In genomic region chr5:142537286-142537685, GRCm38 (mm10) we compare ENCODE assay signal across 19 mouse cellular contexts. TPM values are rescaled to one million over a fixed set of nuclear protein-coding genes. Genes with fewer than 3 reads are reported as not detected.
A peak's percentile ranks its signal among the peaks of the same experiment; 100 is the strongest.
DNase-seq lines count a peak whose midpoint lies in the region; ATAC-seq lines count a peak whose summit lies in the region.
"Had no signal": no experiment of that assay in that cellular context is flagged by ENCODE, and none has a peak within 500 bp of the region (broad histone marks: within the 10 kb centered on the region; RNA-seq: fewer than 3 reads in every experiment).

No protein-coding gene starts in this region.

- no peaks in the 10 kb centered on the region for H3K4me1 ChIP-seq in kidney, embryonic 14.5 days (ENCODE audit: control insufficient read depth, insufficient read depth, low read length)
- H3K4me1 ChIP-seq: embryonic facial prominence, embryonic 12.5 days; forebrain, embryonic 15.5 days; hindbrain, embryonic 15.5 days had no signal

- no peak for ATAC-seq in kidney, embryonic 14.5 days (ENCODE audit: low FRiP score, low TSS enrichment)
- ATAC-seq: forebrain, embryonic 15.5 days had no signal

- H3K4me2 ChIP-seq in kidney, embryonic 14.5 days (replicated peaks; ENCODE audit: low read depth, low read length): no peak overlapping the region
- H3K4me2 ChIP-seq: embryonic facial prominence, embryonic 12.5 days; forebrain, embryonic 15.5 days; heart, embryonic 13.5 days; hindbrain, embryonic 15.5 days had no signal

- H3K9me3 ChIP-seq in kidney, embryonic 14.5 days (ENCODE audit: control insufficient read depth, low read length): no peaks in the 10 kb centered on the region
- H3K9me3 ChIP-seq: embryonic facial prominence, embryonic 12.5 days; forebrain, embryonic 15.5 days; heart, embryonic 13.5 days; hindbrain, embryonic 15.5 days had no signal

- DNase-seq in adrenal gland, adult 2 months: peak; percentile 53
- no peak for DNase-seq in adrenal gland, postnatal 4 days (ENCODE audit: low spot score in 2 of 2)
- DNase-seq in kidney, postnatal 10 days: peak; percentile 48
- DNase-seq in adrenal gland, postnatal 36 days: peak; percentile 66 to 69
- no peak for DNase-seq in retina, embryonic 14.5 days (ENCODE audit: low spot score)
- DNase-seq in left cerebral cortex, adult 9 months (ENCODE audit: low spot score in 2 of 2): no peak
- DNase-seq: cerebellum, adult 11 months; cerebellum, adult 8-10 months; cerebellum, postnatal 14 days; gastrocnemius, postnatal 36 days; heart, adult 11 months; heart, postnatal 36 days had no signal

- no peak overlapping the region for H3K9ac ChIP-seq in kidney, embryonic 14.5 days (ENCODE audit: low read depth, low read length)
- H3K9ac ChIP-seq: embryonic facial prominence, embryonic 12.5 days; forebrain, embryonic 15.5 days; heart, embryonic 13.5 days; hindbrain, embryonic 15.5 days had no signal

- H3K27me3 ChIP-seq in kidney, embryonic 14.5 days (ENCODE audit: control insufficient read depth, insufficient read depth, low read length): no peaks in the 10 kb centered on the region
- H3K27me3 ChIP-seq: embryonic facial prominence, embryonic 12.5 days; forebrain, embryonic 15.5 days; heart, embryonic 13.5 days had no signal

- no peak overlapping the region for H3K27ac ChIP-seq in kidney, embryonic 14.5 days (ENCODE audit: low read depth, low read length)
- H3K27ac ChIP-seq: embryonic facial prominence, embryonic 12.5 days; forebrain, embryonic 15.5 days; heart, embryonic 13.5 days; hindbrain, embryonic 15.5 days had no signal

- WGBS in kidney, embryonic 14.5 days: 83% methylated on average over 3 of the region's 3 CpGs

- no peak overlapping the region for H3K4me3 ChIP-seq in kidney, embryonic 14.5 days (ENCODE audit: low read length)
- H3K4me3 ChIP-seq: embryonic facial prominence, embryonic 12.5 days; forebrain, embryonic 15.5 days; heart, embryonic 13.5 days; hindbrain, embryonic 15.5 days had no signal

- H3K36me3 ChIP-seq in kidney, embryonic 14.5 days (ENCODE audit: control insufficient read depth, insufficient read depth, low read length): no peaks in the 10 kb centered on the region
- H3K36me3 ChIP-seq: embryonic facial prominence, embryonic 12.5 days; forebrain, embryonic 15.5 days had no signal

RNA-seq across cellular contexts. Expression of gene Papolb, which starts 7.4 kb away (rescaled TPM):
- under 1 TPM; 0.09 to 0.21 TPM for total RNA-seq in adrenal gland, adult 2 months (2021)
- 0.03 TPM in 1 of 2 replicates, not detected in the other for polyA plus RNA-seq in adrenal gland, adult 2 months (2012; rRNA removed)
- under 1 TPM; 0.11 to 0.25 TPM for total RNA-seq in adrenal gland, postnatal 4 days (2021)
- 0.20 TPM in 1 of 2 replicates, not detected in the other for polyA plus RNA-seq in kidney, embryonic 14.5 days (2014; fragmentation: Nextera tagmentation; extraction: Ambion mirVana)
- total RNA-seq in adrenal gland, postnatal 36 days (2021): under 1 TPM in 1 of 2 experiments, not detected in 1; 0.36 TPM
- total RNA-seq: common myeloid progenitor, adult 5-6 weeks; MEL had no signal

RNA-seq across cellular contexts. Expression of gene Radil, which starts 13.6 kb away (rescaled TPM):
- 1 to 10 TPM; 3.5 to 9.3 TPM for total RNA-seq in adrenal gland, adult 2 months (2021)
- polyA plus RNA-seq in adrenal gland, adult 2 months (2012; rRNA removed): 4.9 and 8.3 TPM in 2 replicates
- 1 to 10 TPM; 2.6 to 4.4 TPM for total RNA-seq in adrenal gland, postnatal 4 days (2021)
- 0.90 and 1.7 TPM in 2 replicates for polyA plus RNA-seq in kidney, embryonic 14.5 days (2014; fragmentation: Nextera tagmentation; extraction: Ambion mirVana)
- total RNA-seq in adrenal gland, postnatal 36 days (2021): 1 to 10 TPM; 3.3 to 5.5 TPM
- total RNA-seq: common myeloid progenitor, adult 5-6 weeks had no signal

Comparison
In these comparisons a context has a peak if more than half of its experiments do, and no peak if none do; other contexts are left out.
1. DNase-seq: peak in adrenal gland, adult 2 months (single experiment), kidney, postnatal 10 days (single experiment) and adrenal gland, postnatal 36 days (2 of 2); none in adrenal gland, postnatal 4 days (0 of 2), retina, embryonic 14.5 days (single experiment) and left cerebral cortex, adult 9 months (0 of 2).